Mouse (Mus musculus) midbrain, embryonic 14.5 days (tissue): ENCODE data around the gene Slc10a6. TPM values are rescaled to one million over a fixed set of nuclear protein-coding genes. Genes with fewer than 3 reads are reported as not detected.

Experiments used
- ATAC-seq: fragments of 200-750 bp; cut with Nextera tagmentation; 2 replicates; pipeline ENCODE4 v1.8.0; 2017; ENCODE audit warnings: moderate number of reproducible peaks, moderate library complexity; ENCODE audit not compliant: low FRiP score, low TSS enrichment
- DNase-seq: peaks from one replicate; pipeline ENCODE4 v3.0.0-alpha.2; 2015
- H3K27ac ChIP-seq: fragments of 300-500 bp; sonication (generic); replicated peaks from 2 replicates; pipeline ENCODE4 v1.5.1; 2014; ENCODE audit warnings: mild to moderate bottlenecking, low read depth, low read length, moderate library complexity
- H3K27me3 ChIP-seq: fragments of 300-500 bp; sonication (generic); 2 replicates; pipeline ENCODE4 v1.6.1; 2014; ENCODE audit warnings: low read length, control low read depth, mixed read lengths; ENCODE audit not compliant: control insufficient read depth, insufficient read depth
- H3K36me3 ChIP-seq: fragments of 300-500 bp; sonication (generic); 2 replicates; pipeline ENCODE4 v1.6.1; 2014; ENCODE audit warnings: low read length, control low read depth; ENCODE audit not compliant: control insufficient read depth, insufficient read depth
- H3K4me1 ChIP-seq: fragments of 300-500 bp; sonication (generic); 2 replicates; pipeline ENCODE4 v1.6.1; 2014; ENCODE audit warnings: mild to moderate bottlenecking, antibody characterized with exemption, low read length, control low read depth; ENCODE audit not compliant: control insufficient read depth, insufficient read depth
- H3K4me2 ChIP-seq: fragments of 300-500 bp; sonication (generic); 2 replicates; pipeline ENCODE4 v1.6.1; 2014; ENCODE audit warnings: mild to moderate bottlenecking, low read length, moderate library complexity
- H3K4me3 ChIP-seq: fragments of 300-500 bp; sonication (generic); replicated peaks from 2 replicates; pipeline ENCODE4 v1.5.1; 2014; ENCODE audit warnings: low read depth, low read length
- H3K9ac ChIP-seq: fragments of 300-500 bp; sonication (generic); replicated peaks from 2 replicates; pipeline ENCODE4 v1.6.1; 2014; ENCODE audit warnings: mild to moderate bottlenecking, low read length, moderate library complexity
- H3K9me3 ChIP-seq: fragments of 300-500 bp; sonication (generic); 2 replicates; pipeline ENCODE4 v1.6.1; 2016; ENCODE audit warnings: low read length, control low read depth, mixed read lengths; ENCODE audit not compliant: control insufficient read depth
- WGBS: fragments of 180-500 bp; shearing (Covaris S2); extraction: QIAGEN DNeasy Blood & Tissue Kit; methylation state at CpG from one replicate; pipeline ENCODE4 v1.1.7; 2014; 5-methylcytosine and 5-hydroxymethylcytosine counted together
- polyA plus RNA-seq: library from polyadenylated mRNA; unstranded; fragments of >200 nt; fragmentation: Nextera tagmentation; extraction: Ambion mirVana; gene quantifications from 2 replicates; pipeline ENCODE4 v1.2.1, GENCODE M21; 2014

Gene Slc10a6
- polyA plus RNA-seq, 1 experiment from 2014 or later, result 0.29 TPM

DNA sequence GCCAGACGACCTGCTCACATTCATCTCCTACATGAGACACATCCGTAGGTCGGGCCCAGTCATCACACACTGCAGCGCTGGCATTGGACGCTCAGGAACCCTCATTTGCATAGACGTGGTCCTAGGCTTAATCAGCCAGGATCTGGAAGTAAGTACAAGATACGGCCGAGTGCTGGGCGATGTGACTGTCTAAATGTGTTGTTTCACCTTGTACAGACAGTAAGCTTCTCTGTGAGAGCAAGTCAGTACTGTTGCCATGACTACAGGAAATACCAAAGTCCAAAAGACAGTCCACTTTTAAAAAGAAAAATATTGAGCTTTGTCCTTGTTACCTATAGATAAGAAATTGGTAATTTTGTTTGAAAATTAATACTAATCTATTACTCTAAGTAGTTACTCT lies 35.6 kb downstream of the Slc10a6 start:
- ATAC-seq (no peak), DNase-seq (peak; percentile 39)
- H3K4me3 ChIP-seq, result no peak overlapping the region
- H3K9me3 ChIP-seq, result no peaks in the 10 kb centered on the region
- H3K9ac ChIP-seq, result no peak overlapping the region
- H3K4me1 ChIP-seq, result 0 out of 2 replicates have a peak, but pooled peaks cover 3% of the 10 kb centered on the region
- no peak overlapping the region for H3K4me2 ChIP-seq
- 85% methylated on average over 9 of the region's 9 CpGs for WGBS
- no peak overlapping the region for H3K27ac ChIP-seq
- H3K27me3 ChIP-seq, result no peaks in the 10 kb centered on the region
- H3K36me3 ChIP-seq, result no peaks in the 10 kb centered on the region

DNA sequence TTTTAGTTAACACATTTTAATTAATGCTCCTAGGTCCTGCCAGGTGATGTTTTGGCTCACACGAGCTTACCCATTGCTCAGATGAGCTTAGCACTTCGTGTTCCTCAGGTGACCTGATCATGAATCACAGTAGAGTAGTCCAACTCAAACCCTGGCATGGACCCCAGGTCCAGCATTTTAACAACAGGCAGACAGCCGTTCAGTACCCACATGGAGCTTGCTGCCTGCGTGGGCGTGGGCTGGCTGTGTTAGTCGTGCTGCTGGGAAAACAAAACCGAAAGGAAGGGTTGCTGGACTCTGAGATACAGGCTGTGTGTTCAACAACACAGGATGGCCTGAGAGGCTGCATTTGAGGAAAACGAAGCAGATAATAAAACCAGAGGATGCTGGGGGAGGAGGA lies 36.5 kb downstream of the Slc10a6 start:
- no peaks in the 10 kb centered on the region for H3K36me3 ChIP-seq
- ATAC-seq (no peak), DNase-seq (no peak)
- no peaks in the 10 kb centered on the region for H3K27me3 ChIP-seq
- H3K4me2 ChIP-seq, result no peak overlapping the region
- H3K4me3 ChIP-seq, result no peak overlapping the region
- H3K9ac ChIP-seq, result no peak overlapping the region
- no peaks in the 10 kb centered on the region for H3K9me3 ChIP-seq
- H3K4me1 ChIP-seq, result 0 out of 2 replicates have a peak, but pooled peaks cover 3% of the 10 kb centered on the region
- H3K27ac ChIP-seq, result no peak overlapping the region
- 88% methylated on average over 8 of the region's 8 CpGs for WGBS

DNA sequence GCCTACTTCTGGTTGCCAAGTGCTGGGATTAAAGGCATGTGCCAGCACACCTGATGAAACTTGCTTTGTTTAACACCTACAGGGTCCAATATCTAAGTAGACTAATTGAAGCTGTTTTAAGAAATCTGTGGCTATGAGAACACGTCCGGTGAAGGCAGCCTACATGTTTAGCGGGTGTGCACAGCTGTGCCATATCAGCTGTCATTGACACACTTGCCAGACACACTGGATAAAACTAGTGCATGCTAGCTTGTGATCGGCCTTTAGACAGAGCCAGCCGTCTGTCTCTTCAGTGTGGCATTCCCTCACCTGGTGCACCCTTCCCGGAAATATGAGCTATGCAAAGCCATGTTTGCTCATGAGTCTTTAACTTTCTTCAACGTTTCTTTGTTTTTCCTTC lies 37.4 kb downstream of the Slc10a6 start:
- Histone ChIP-seq H3K36me3 (no peaks in the 10 kb centered on the region), H3K9me3 (no peaks in the 10 kb centered on the region), H3K4me1 (0 out of 2 replicates have a peak, but pooled peaks cover 3% of the 10 kb centered on the region), H3K9ac (no peak overlapping the region), H3K4me2 (no peak overlapping the region), H3K27me3 (no peaks in the 10 kb centered on the region), H3K27ac (no peak overlapping the region), H3K4me3 (no peak overlapping the region)
- DNase-seq, result no peak
- WGBS, result 96% methylated on average over 7 of the region's 7 CpGs
- ATAC-seq, result no peak

DNA sequence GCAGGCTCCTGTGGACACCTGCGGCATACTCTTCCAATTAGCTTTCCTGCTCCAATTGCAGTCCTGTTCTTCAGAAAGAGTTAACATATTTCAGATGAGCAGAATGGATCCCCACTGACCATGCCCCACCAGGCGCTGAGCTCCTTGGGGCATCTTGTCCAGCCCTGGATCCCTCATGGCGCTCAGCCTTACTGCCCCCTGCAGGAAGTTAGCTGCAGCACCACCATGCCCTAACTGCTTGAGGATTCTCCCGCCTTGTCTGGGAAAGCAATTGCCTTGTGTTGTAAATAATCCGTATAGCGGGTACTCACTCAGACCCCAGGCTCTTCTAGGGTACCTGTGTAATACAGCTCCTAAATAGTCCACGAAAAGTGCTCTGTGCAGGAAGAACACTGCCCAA lies 42.0 kb downstream of the Slc10a6 start:
- H3K4me3 ChIP-seq, result no peak overlapping the region
- H3K27me3 ChIP-seq, result no peaks in the 10 kb centered on the region
- no peak for ATAC-seq
- no peaks in the 10 kb centered on the region for H3K9me3 ChIP-seq
- no peaks in the 10 kb centered on the region for H3K36me3 ChIP-seq
- H3K4me1 ChIP-seq, result no peaks in the 10 kb centered on the region
- no peak overlapping the region for H3K9ac ChIP-seq
- 86% methylated on average over 7 of the region's 7 CpGs for WGBS
- no peak overlapping the region for H3K27ac ChIP-seq
- peak; percentile 14 for DNase-seq
- no peak overlapping the region for H3K4me2 ChIP-seq

DNA sequence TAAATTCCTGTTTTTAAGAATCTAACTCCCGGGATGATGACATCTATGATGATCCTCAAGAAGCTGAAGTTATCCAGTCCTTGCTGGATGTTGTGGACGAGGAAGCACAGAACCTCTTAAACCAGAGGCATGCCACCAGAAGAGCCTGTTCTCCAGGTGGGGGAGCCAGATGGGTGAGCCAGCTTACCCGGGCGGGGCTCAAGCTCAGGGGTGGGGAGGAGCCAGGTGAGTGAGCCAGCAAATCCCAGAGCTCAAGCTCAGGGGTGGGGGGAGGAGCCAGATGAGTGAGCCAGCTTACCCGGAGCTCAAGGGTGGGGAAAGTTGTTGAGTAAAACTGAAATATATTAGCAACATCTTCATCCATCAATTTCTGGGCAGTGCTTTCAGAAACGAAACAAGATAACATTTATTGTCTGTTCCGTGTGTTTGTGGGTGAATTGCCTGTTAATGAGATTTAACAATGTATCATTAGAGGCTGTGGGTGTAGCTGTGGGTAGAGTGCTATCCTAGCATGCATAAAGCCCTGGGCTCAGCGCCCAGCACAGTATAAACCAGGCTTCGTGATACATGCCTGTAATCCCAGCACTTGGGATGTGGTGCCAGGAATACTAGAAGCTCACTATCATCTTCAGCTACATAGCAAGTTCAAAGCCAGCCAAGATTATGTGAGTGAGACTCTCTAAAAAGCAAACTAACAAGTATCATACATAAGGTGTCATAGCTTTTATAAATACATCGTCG lies 49.4 kb downstream of the Slc10a6 start:
- 86% methylated on average over 11 of the region's 11 CpGs for WGBS
- H3K4me2 ChIP-seq, result no peak overlapping the region
- H3K36me3 ChIP-seq, result peaks cover 11% of the 10 kb centered on the region
- no peak overlapping the region for H3K9ac ChIP-seq
- H3K27me3 ChIP-seq, result no peaks in the 10 kb centered on the region
- H3K9me3 ChIP-seq, result no peaks in the 10 kb centered on the region
- no peak for ATAC-seq
- no peak overlapping the region for H3K27ac ChIP-seq
- no peak for DNase-seq
- H3K4me1 ChIP-seq, result no peaks in the 10 kb centered on the region
- no peak overlapping the region for H3K4me3 ChIP-seq

DNA sequence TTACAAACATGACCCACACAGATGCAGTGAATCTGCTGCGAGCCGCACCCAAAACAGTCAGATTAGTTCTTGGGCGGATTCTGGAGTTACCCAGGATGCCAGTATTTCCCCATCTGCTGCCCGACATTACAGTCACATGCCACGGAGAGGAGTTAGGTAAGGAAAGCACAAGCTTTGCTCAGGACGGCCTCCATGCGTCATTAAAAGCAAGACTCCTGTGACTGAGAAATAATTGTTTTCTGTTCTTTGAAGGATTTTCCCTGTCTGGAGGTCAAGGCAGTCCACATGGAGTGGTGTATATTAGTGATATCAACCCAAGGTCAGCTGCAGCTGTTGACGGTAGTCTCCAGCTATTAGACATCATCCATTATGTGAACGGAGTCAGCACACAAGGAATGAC lies 59.8 kb downstream of the Slc10a6 start:
- Histone ChIP-seq H3K4me1 (no peaks in the 10 kb centered on the region), H3K36me3 (0 out of 2 replicates have a peak, but pooled peaks cover 15% of the 10 kb centered on the region), H3K4me3 (no peak overlapping the region), H3K9me3 (no peaks in the 10 kb centered on the region), H3K4me2 (no peak overlapping the region), H3K27me3 (no peaks in the 10 kb centered on the region), H3K9ac (no peak overlapping the region), H3K27ac (no peak overlapping the region)
- ATAC-seq (no peak), DNase-seq (no peak)
- WGBS, result 96% methylated on average over 9 of the region's 9 CpGs

DNA sequence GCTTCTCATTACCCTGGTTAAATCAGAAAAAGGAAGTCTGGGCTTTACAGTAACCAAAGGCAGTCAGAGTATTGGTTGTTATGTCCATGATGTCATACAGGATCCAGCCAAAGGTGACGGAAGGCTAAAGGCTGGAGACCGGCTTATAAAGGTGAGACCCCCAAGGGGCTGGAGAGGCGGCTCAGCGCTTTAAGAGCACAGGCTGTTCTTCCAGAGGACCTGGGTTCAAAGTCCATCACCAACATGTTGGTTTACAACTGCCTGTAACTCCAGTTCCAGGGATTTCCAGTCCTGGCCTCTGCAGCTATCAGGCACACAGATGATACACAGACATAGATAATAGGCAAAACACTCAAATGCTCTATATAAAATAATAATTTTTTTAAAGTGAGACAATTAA lies 61.2 kb downstream of the Slc10a6 start:
- H3K4me1 ChIP-seq, result no peaks in the 10 kb centered on the region
- no peak overlapping the region for H3K4me2 ChIP-seq
- ATAC-seq (no peak), DNase-seq (no peak)
- H3K36me3 ChIP-seq, result 0 out of 2 replicates have a peak, but pooled peaks cover 16% of the 10 kb centered on the region
- H3K4me3 ChIP-seq, result no peak overlapping the region
- no peak overlapping the region for H3K9ac ChIP-seq
- H3K27ac ChIP-seq, result no peak overlapping the region
- H3K27me3 ChIP-seq, result no peaks in the 10 kb centered on the region
- no peaks in the 10 kb centered on the region for H3K9me3 ChIP-seq
- 97% methylated on average over 4 of the region's 4 CpGs for WGBS

DNA sequence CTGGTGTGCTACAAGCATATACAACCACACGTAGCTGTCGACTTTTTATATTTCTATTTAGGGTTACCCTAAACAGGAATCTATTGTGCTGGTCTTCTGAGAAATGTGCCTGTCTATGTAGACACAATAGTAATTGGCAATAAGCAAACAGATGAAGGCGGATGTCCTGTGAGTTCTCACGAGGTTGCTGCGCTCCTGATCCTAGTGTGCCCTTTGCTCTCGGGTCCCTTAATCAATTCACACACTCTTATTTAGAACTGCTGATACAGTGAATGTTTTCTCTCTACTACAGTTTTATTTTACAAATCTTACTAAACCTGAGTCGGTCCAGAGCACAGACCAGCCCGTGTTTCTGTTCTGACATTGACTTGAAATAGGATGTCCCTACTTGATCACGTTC lies 68.7 kb downstream of the Slc10a6 start:
- no peak overlapping the region for H3K27ac ChIP-seq
- no peak for ATAC-seq
- DNase-seq, result no peak
- H3K27me3 ChIP-seq, result no peaks in the 10 kb centered on the region
- H3K4me1 ChIP-seq, result no peaks in the 10 kb centered on the region
- no peaks in the 10 kb centered on the region for H3K9me3 ChIP-seq
- H3K9ac ChIP-seq, result no peak overlapping the region
- peaks cover 32% of the 10 kb centered on the region for H3K36me3 ChIP-seq
- 97% methylated on average over 9 of the region's 9 CpGs for WGBS
- no peak overlapping the region for H3K4me2 ChIP-seq
- no peak overlapping the region for H3K4me3 ChIP-seq
